Mouse (Mus musculus): ENCODE measurements around the gene Ppat.

- TF ChIP-seq CTCF (conservative IDR thresholded peaks at IDR 0.05 in 1 of 2, IDR thresholded peaks at IDR 0.05 in 1 of 2; ENCODE audit: low read depth in 2 of 2, low read length in 2 of 2) (no peak), MAX (IDR thresholded peaks at IDR 0.05; ENCODE audit: low read length) (no peak), EP300 (IDR thresholded peaks at IDR 0.05; ENCODE audit: low read length) (no peak)
Measured at GRCm38 (mm10) chr5:76947142-76947541, 4.2 kb downstream of the Ppat start.
